Mouse (Mus musculus) frontal cortex, adult 2 months (tissue): ENCODE results near the gene Ebna1bp2. TPM values are rescaled to one million over a fixed set of nuclear protein-coding genes. Genes with fewer than 3 reads are reported as not detected.

Experiments used
- polyA plus RNA-seq: library from polyadenylated mRNA; depleted of rRNA; stranded (reverse); fragments of >200 nt; gene quantifications from 2 replicates; pipeline ENCODE4 v1.2.3, GENCODE M21; 2012; rRNA removed

The Ebna1bp2 gene
- polyA plus RNA-seq, 1 experiment: 54.8 TPM

Other genes with a start within 250 kb of the Ebna1bp2 start
- 40.2 and 41.3 TPM in 2 replicates for gene Szt2, start 211.5 kb upstream of the Ebna1bp2 start, polyA plus RNA-seq
- gene Med8, start 211.5 kb upstream of the Ebna1bp2 start, polyA plus RNA-seq: 52.1 and 56.8 TPM in 2 replicates
- 65.2 and 76.6 TPM in 2 replicates for gene Elovl1, start 192.7 kb upstream of the Ebna1bp2 start, polyA plus RNA-seq
- 2.2 and 2.8 TPM in 2 replicates for gene Cdc20, start 183.4 kb upstream of the Ebna1bp2 start, polyA plus RNA-seq
- 0.32 and 1.0 TPM in 2 replicates for gene Mpl, start 163.3 kb upstream of the Ebna1bp2 start, polyA plus RNA-seq
- 11.8 and 13.3 TPM in 2 replicates for gene Tie1, start 130.7 kb upstream of the Ebna1bp2 start, polyA plus RNA-seq
- 0.10 and 0.36 TPM in 2 replicates for gene 2610528J11Rik, start 93.8 kb upstream of the Ebna1bp2 start, polyA plus RNA-seq
- gene Tmem125, start 76.8 kb upstream of the Ebna1bp2 start, polyA plus RNA-seq: 10.0 and 12.3 TPM in 2 replicates
- gene Cfap57, start within 50 bp of the Ebna1bp2 start, polyA plus RNA-seq: 0.36 and 0.50 TPM in 2 replicates
- not detected in 2 replicates for gene Olfr62, start 38.2 kb downstream of the Ebna1bp2 start, polyA plus RNA-seq
- not detected in 2 replicates for gene Olfr1342, start 72.0 kb downstream of the Ebna1bp2 start, polyA plus RNA-seq
- 0.02 TPM in 1 of 2 replicates, not detected in the other for gene Olfr1341, start 82.7 kb downstream of the Ebna1bp2 start, polyA plus RNA-seq
- gene Olfr1340, start 99.3 kb downstream of the Ebna1bp2 start, polyA plus RNA-seq: 0.06 TPM in 1 of 2 replicates, not detected in the other
- 0.10 TPM in 1 of 2 replicates, not detected in the other for gene Olfr1339, start 111.4 kb downstream of the Ebna1bp2 start, polyA plus RNA-seq
- not detected in 2 replicates for gene Olfr1338, start 137.9 kb downstream of the Ebna1bp2 start, polyA plus RNA-seq
- gene Olfr1337, start 161.8 kb downstream of the Ebna1bp2 start, polyA plus RNA-seq: not detected in 2 replicates
- not detected in 2 replicates for gene Olfr1335, start 189.1 kb downstream of the Ebna1bp2 start, polyA plus RNA-seq
- not detected in 2 replicates for gene Olfr1333, start 215.5 kb downstream of the Ebna1bp2 start, polyA plus RNA-seq
- not detected in 2 replicates for gene Olfr1331, start 243.8 kb downstream of the Ebna1bp2 start, polyA plus RNA-seq